In the genomic region with DNA sequence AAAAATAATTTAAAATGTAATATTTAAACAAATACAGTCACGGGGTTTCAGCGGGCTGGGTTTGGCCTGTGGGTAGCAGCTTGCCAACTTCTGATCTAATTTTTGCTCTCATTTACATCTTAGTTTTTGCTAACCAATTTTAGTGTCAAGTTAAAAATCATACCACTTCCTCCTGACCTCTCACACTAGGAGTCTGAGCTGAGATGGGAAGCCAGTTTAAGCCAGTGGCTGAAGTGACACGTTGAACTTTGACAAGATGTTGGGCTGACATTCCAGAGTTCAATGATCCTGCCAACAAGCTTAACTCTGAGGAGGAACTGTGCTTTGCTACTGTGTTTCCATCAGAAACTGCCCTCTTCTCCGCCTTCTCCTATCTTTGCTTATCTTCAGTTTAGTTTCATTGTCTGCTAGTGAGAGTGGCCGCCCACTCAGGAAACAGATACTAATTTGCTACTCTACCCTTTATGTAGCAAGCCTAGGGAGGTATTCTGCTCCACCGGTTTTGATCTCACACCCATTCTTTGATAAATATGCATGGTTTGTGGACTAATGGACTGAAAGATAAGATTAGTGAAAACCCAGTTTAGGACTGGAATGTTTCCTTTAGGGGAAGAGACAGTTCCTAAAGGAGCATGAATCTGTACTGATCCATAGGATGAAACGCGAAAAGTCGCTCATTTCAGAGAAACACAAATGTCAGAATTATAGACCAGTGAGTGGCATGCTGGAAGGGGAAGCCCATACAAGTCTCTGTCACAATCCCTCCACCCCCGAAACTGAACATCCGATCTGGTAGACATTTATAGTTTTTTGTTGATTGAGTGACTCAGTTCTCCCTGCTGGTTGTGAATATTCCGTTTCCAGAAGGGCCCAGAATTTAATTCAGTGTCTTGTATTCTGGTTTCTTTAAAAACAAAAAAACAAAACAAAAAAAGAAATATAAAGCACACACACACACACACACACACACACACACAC, we compare ENCODE assay signal across 8 mouse cellular contexts. TPM values are rescaled to one million over a fixed set of nuclear protein-coding genes. Genes with fewer than 3 reads are reported as not detected.
DNase-seq lines count a peak whose midpoint lies in the region; ATAC-seq lines count a peak whose summit lies in the region.

No protein-coding gene starts in this region.

- H3K9ac ChIP-seq in kidney, embryonic 15.5 days, result peak overlapping the region; percentile 90

- H3K27ac ChIP-seq in kidney, embryonic 15.5 days, result peak overlapping the region; percentile 74

- H3K9me3 ChIP-seq in kidney, embryonic 15.5 days (replicated peaks), result no peaks in the 10 kb centered on the region

- DNase-seq in CD4-positive helper T cell, adult 2 months (ENCODE audit: low read depth, low spot score), result peak; percentile 66
- peak; percentile 15 for DNase-seq in T-cell, adult 2 months (ENCODE audit: low spot score)
- DNase-seq in lung, postnatal 25 days (ENCODE audit: low spot score), result peak; percentile 14
- DNase-seq in spleen, adult 18-20 months, result peak; percentile 13 to 40
- no peak for DNase-seq in layer of hippocampus, adult 11-12 months (ENCODE audit: low spot score)
- no peak for DNase-seq in gastrocnemius, adult 18-20 months (ENCODE audit: low spot score)

- peak; percentile 60 for ATAC-seq in granulocyte monocyte progenitor cell, adult 5-6 weeks (replicated peaks; ENCODE audit: poor library complexity, severe bottlenecking)
- ATAC-seq in kidney, embryonic 15.5 days (replicated peaks; ENCODE audit: low FRiP score), result 0 out of 2 replicates have a peak, but pooled peaks have one; percentile 2

- peak overlapping the region; percentile 66 for H3K4me2 ChIP-seq in kidney, embryonic 15.5 days

- no peaks in the 10 kb centered on the region for H3K36me3 ChIP-seq in kidney, embryonic 15.5 days

- H3K4me3 ChIP-seq in kidney, embryonic 15.5 days (replicated peaks), result peak overlapping the region; percentile 82

- H3K27me3 ChIP-seq in kidney, embryonic 15.5 days, result no peaks in the 10 kb centered on the region

- peaks cover 15% of the 10 kb centered on the region for H3K4me1 ChIP-seq in kidney, embryonic 15.5 days

- 44% methylated on average over 12 of the region's 12 CpGs for WGBS in kidney, embryonic 15.5 days

RNA-seq across cellular contexts. Expression of gene Ccdc50, which starts 0.7 kb away (rescaled TPM):
- 59.0 and 83.0 TPM in 2 replicates for total RNA-seq in granulocyte monocyte progenitor cell, adult 5-6 weeks (2014; fragmentation: Nextera tagmentation)
- 155 and 170 TPM in 2 replicates for total RNA-seq in granulocyte monocyte progenitor cell, adult 5-6 weeks (2017)
- polyA plus RNA-seq in kidney, embryonic 15.5 days (2015; fragmentation: Nextera tagmentation; extraction: Ambion mirVana), result 47.4 and 51.0 TPM in 2 replicates
- 100 to 1,000 TPM in 1 of 2 experiments, 10 to 100 TPM in 1; 81.2 to 104 TPM for total RNA-seq in gastrocnemius, adult 18-20 months (2021)

RNA-seq across cellular contexts. Expression of gene Uts2b, which starts 17.9 kb away (rescaled TPM):
- not detected in 2 replicates for total RNA-seq in granulocyte monocyte progenitor cell, adult 5-6 weeks (2014; fragmentation: Nextera tagmentation)
- not detected in 2 replicates for total RNA-seq in granulocyte monocyte progenitor cell, adult 5-6 weeks (2017)
- polyA plus RNA-seq in kidney, embryonic 15.5 days (2015; fragmentation: Nextera tagmentation; extraction: Ambion mirVana), result not detected in 2 replicates
- total RNA-seq in gastrocnemius, adult 18-20 months (2021), result not detected

Comparison
In these comparisons a context has a peak if more than half of its experiments do, and no peak if none do; other contexts are left out.
1. DNase-seq: peak in CD4-positive helper T cell, adult 2 months (single experiment), T-cell, adult 2 months (single experiment), lung, postnatal 25 days (single experiment) and spleen, adult 18-20 months (2 of 2); none in layer of hippocampus, adult 11-12 months (single experiment) and gastrocnemius, adult 18-20 months (single experiment).